Mouse (Mus musculus) midbrain, postnatal 0 days (tissue): Measurements from ENCODE around the gene Prpf38b. TPM values are rescaled to one million over a fixed set of nuclear protein-coding genes. Genes with fewer than 3 reads are reported as not detected.
A peak's percentile ranks its signal among the peaks of the same experiment; 100 is the strongest.
"Not testable (repeated sequence)": the region's sequence is repeated elsewhere in the genome, so short reads cannot be mapped to it uniquely, and the experiment has no call there.

Experiments
- ATAC-seq: fragments of 200-750 bp; cut with Nextera tagmentation; 2 replicates; pipeline ENCODE4 v1.8.0; 2017; ENCODE audit warnings: moderate number of reproducible peaks, mild to moderate bottlenecking, moderate TSS enrichment, moderate library complexity; ENCODE audit not compliant: low FRiP score
- DNase-seq: peaks from one replicate; pipeline ENCODE4 v3.0.0-alpha.2; 2015; ENCODE audit warnings: low spot score
- H3K27ac ChIP-seq: fragments of 300-500 bp; sonication (generic); 2 replicates; pipeline ENCODE4 v1.5.1; 2014; ENCODE audit warnings: low read depth, mild to moderate bottlenecking, low read length, mixed read lengths
- H3K27me3 ChIP-seq: fragments of 300-500 bp; sonication (generic); 2 replicates; pipeline ENCODE4 v1.6.1; 2014; ENCODE audit warnings: low read length, control low read depth, mixed read lengths; ENCODE audit not compliant: insufficient read depth
- H3K36me3 ChIP-seq: fragments of 300-500 bp; sonication (generic); 2 replicates; pipeline ENCODE4 v1.6.1; 2014; ENCODE audit warnings: low read length, control low read depth, mixed read lengths; ENCODE audit not compliant: insufficient read depth
- H3K4me1 ChIP-seq: fragments of 300-500 bp; sonication (generic); 2 replicates; pipeline ENCODE4 v1.6.1; 2014; ENCODE audit warnings: mild to moderate bottlenecking, control low read depth, antibody characterized with exemption, low read length, mixed read lengths; ENCODE audit not compliant: insufficient read depth
- H3K4me2 ChIP-seq: fragments of 300-500 bp; sonication (generic); 2 replicates; pipeline ENCODE4 v1.6.1; 2014; ENCODE audit warnings: low read depth, mild to moderate bottlenecking, low read length, mixed read lengths; ENCODE audit not compliant: poor library complexity, severe bottlenecking
- H3K4me3 ChIP-seq: fragments of 300-500 bp; sonication (generic); 2 replicates; pipeline ENCODE4 v1.5.1; 2014; ENCODE audit warnings: low read depth, mild to moderate bottlenecking, low read length, moderate library complexity
- H3K9ac ChIP-seq: fragments of 300-500 bp; sonication (generic); replicated peaks from 2 replicates; pipeline ENCODE4 v1.6.1; 2014; ENCODE audit warnings: mild to moderate bottlenecking, low read length, moderate library complexity, mixed read lengths; ENCODE audit not compliant: poor library complexity, severe bottlenecking
- H3K9me3 ChIP-seq: fragments of 300-500 bp; sonication (generic); 2 replicates; pipeline ENCODE4 v1.6.1; 2016; ENCODE audit warnings: low read length, control low read depth
- CTCF ChIP-seq: IDR thresholded peaks from 2 replicates; pipeline ENCODE4 v1.5.1; 2016; ENCODE audit warnings: antibody characterized with exemption, mild to moderate bottlenecking
- WGBS: fragments of 180-500 bp; shearing (Covaris S2); extraction: QIAGEN DNeasy Blood & Tissue Kit; methylation state at CpG from one replicate; pipeline ENCODE4 v1.1.7; 2014; 5-methylcytosine and 5-hydroxymethylcytosine counted together
- polyA plus RNA-seq: library from polyadenylated mRNA; unstranded; fragments of >200 nt; fragmentation: Nextera tagmentation; extraction: Ambion mirVana; gene quantifications from 2 replicates; pipeline ENCODE4 v1.2.1, GENCODE M21; 2015
- total RNA-seq: library from RNA; depleted of rRNA; stranded (reverse); fragments of >200 nt; gene quantifications from 2 replicates; pipeline ENCODE4 v1.2.3, GENCODE M21; 2014

Gene Prpf38b
- total and polyA plus RNA-seq, 2 experiments from 2014 or later: 33.5 to 42.2 TPM

DNA sequence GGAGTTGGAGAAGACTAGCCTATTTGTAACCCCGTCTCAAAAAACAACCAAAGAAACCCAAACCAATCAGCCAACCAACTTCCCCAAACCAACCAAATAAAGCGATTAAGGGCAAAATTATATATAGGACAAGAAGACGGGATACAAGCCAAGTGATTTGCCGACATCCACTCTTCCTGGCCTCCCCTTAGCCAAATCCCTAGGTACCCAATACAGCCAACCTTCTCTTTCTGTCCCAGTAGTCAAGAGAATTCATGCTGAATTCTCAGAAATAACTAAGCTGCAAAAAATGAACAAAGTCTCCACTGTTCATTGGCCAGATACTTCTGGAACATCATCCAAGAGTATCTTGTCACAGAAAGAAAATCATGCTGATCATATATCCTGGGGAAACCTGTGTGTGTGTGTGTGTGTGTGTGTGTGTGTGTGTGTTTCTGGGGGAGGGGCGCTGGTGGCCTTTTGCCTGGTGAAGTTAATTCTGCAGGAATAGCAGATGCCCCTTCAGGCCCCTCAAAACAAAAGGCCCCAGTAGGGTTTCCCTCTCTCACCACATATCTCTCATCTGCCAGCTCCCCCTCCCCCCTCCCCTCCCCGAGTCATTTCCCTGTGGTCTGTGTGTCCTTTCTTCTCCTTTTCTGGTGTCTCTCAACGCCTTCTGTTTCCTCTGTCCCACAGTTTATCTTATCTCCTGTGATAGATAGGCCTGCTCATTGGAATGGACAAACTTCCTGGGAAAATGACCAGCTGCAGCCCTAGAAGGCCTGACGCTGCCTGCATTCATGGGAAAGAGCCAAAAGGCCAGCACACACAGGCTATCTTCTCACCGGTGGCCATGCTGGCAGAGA is 25.6 kb downstream of the Prpf38b start:
- no peaks in the 10 kb centered on the region for H3K36me3 ChIP-seq
- ATAC-seq (no peak), DNase-seq (peak; percentile 60)
- no peaks in the 10 kb centered on the region for H3K4me1 ChIP-seq
- no peak for TF ChIP-seq CTCF
- no peak overlapping the region for H3K27ac ChIP-seq
- H3K9ac ChIP-seq: no peak overlapping the region
- no peaks in the 10 kb centered on the region for H3K9me3 ChIP-seq
- no peak overlapping the region for H3K4me2 ChIP-seq
- no peak overlapping the region for H3K4me3 ChIP-seq
- H3K27me3 ChIP-seq: no peaks in the 10 kb centered on the region
- 54% methylated on average over 9 of the region's 9 CpGs for WGBS

DNA sequence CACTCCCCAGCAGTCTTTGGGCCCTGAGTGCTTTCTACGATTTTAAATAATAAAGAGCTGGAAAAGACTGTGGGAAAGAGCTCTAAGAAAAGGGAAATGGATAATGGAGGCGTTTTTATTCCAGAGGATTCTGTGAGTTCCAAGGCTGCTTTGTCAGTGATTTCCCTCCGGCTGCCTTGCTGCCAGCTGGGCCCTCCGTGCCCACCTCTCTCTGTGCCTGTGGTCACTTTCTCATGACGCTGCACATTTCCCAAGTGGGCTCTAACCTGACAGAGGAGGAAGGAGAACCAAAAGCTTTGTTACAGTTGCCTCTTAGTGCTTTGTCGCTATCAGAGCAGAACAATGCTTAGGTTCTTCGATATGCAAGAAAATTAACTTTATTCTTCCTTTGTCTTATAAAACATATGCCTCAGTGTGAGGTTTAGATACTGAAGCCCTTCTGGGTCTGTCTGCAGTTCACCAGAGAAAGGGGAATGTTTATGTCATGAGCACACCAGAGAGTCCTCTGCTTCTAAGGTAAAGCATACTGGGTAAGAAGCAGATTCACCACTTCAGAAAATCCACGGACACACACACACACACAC is 26.7 kb downstream of the Prpf38b start:
- no peak overlapping the region for H3K4me3 ChIP-seq
- no peak for TF ChIP-seq CTCF
- peak; percentile 27 for DNase-seq
- no peak overlapping the region for H3K9ac ChIP-seq
- ATAC-seq: no peak
- H3K9me3 ChIP-seq: no peaks in the 10 kb centered on the region
- H3K4me1 ChIP-seq: no peaks in the 10 kb centered on the region
- 39% methylated on average over 8 of the region's 8 CpGs for WGBS
- no peaks in the 10 kb centered on the region for H3K27me3 ChIP-seq
- no peak overlapping the region for H3K27ac ChIP-seq
- no peak overlapping the region for H3K4me2 ChIP-seq
- H3K36me3 ChIP-seq: no peaks in the 10 kb centered on the region

- no peak for DNase-seq
- no peak for ATAC-seq
- Histone ChIP-seq H3K4me1 (no peaks in the 10 kb centered on the region), H3K9ac (no peak overlapping the region), H3K9me3 (no peaks in the 10 kb centered on the region), H3K4me3 (no peak overlapping the region), H3K4me2 (no peak overlapping the region), H3K36me3 (no peaks in the 10 kb centered on the region), H3K27me3 (no peaks in the 10 kb centered on the region), H3K27ac (no peak overlapping the region)
- no peak for TF ChIP-seq CTCF
- WGBS: 82% methylated on average over 2 of the region's 2 CpGs
Measured at GRCm38 (mm10) chr3:108883067-108883466, 28.5 kb downstream of the Prpf38b start.

- not testable (repeated sequence) for ATAC-seq
- WGBS: 40% methylated on average over 4 of the region's 4 CpGs
Measured at GRCm38 (mm10) chr3:108881873-108882272, 29.7 kb downstream of the Prpf38b start.

DNA sequence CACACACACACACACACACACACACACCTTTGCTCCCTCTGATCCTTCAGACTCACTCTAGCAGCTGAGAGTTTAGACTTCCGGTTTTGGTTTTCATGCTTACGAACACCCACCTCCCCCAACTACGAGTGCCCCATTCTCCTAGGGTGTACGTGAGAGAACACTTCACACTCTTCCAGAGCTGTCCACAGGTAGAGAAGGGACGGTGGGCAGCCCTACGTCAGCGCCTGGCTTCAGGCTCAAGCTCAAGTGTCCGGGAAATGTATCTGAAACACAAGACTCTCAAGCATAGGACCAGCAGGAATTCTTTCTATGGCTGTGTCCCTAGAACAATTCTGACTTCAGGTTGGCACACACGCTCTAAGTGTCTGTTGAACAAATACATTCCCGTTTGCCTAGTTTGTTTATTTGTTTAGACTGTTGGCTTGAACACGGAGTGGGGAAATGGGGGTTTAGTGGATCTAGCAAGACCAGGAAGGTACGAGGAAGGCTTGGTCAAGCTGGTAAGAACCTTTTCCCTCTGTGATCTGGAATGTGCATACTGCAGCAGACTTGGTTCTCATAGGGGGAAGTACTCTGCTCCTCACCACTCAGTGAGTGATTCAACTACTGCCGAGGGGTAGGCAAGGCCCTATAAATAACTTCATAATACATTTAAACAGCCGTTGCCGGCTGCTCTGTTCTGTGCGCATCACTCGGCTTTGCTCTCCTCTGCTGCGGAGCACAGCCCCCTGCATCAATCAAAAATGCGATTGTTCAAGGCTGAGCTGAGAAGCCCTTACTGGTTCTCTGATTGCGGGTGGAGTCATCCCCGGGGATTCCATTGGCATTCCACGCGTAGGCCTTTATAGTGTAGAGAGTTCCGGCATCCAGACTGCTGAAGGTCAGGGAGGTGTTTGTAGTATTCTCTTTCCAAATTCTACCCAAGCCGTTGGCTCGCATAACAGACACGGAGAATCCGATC is 30.7 kb downstream of the Prpf38b start:
- H3K9ac ChIP-seq: no peak overlapping the region
- TF ChIP-seq CTCF: no peak
- ATAC-seq (no peak), DNase-seq (peak; percentile 5)
- no peak overlapping the region for H3K4me3 ChIP-seq
- no peaks in the 10 kb centered on the region for H3K9me3 ChIP-seq
- no peaks in the 10 kb centered on the region for H3K27me3 ChIP-seq
- 75% methylated on average over 28 of the region's 28 CpGs for WGBS
- H3K4me1 ChIP-seq: no peaks in the 10 kb centered on the region
- H3K27ac ChIP-seq: no peak overlapping the region
- H3K36me3 ChIP-seq: no peaks in the 10 kb centered on the region
- H3K4me2 ChIP-seq: no peak overlapping the region

More at GRCm38 (mm10) chr3:108881873-108882272, 29.7 kb downstream of the Prpf38b start:
- not testable (repeated sequence) for H3K4me3 ChIP-seq, H3K4me1 ChIP-seq, H3K36me3 ChIP-seq, H3K27ac ChIP-seq, H3K9ac ChIP-seq, DNase-seq, H3K27me3 ChIP-seq, H3K4me2 ChIP-seq, H3K9me3 ChIP-seq
